ENCODE assay signal across 26 mouse cellular contexts in the genomic region with DNA sequence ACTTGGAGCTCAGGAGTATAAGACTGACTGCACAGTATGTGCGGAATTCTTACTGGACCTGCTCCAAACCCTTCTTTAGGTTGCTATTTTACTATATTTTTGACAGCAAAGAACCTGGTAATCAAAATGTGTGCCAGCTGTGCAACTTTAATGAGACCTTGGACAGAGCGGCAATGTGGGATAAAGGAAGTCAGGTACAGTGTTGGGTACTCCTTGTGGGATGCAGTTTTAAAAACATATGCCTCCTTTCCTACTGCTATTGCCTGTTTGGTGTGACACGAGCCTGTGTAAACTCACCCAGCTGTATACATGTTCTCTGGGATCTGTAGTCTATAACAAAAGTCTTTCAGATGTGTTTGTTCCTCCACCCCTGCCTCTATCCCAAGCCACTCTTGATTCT.
"Had no signal": no experiment of that assay in that cellular context is flagged by ENCODE, and none has a peak within 500 bp of the region (broad histone marks: within the 10 kb centered on the region; RNA-seq: fewer than 3 reads in every experiment).

No protein-coding gene starts in this region.

- H3K4me3 ChIP-seq: gastrocnemius, adult 2 months; heart, embryonic 10.5 days; heart, embryonic 12.5 days; hindbrain, embryonic 13.5 days; hindbrain, embryonic 15.5 days; kidney, embryonic 15.5 days; liver, embryonic 13.5 days; liver, embryonic 15.5 days had no signal

- ATAC-seq: hindbrain, postnatal 0 days; intestine, embryonic 16.5 days; liver, postnatal 0 days had no signal

- H3K4me1 ChIP-seq: hindbrain, embryonic 13.5 days; hindbrain, embryonic 15.5 days; liver, embryonic 13.5 days; liver, embryonic 15.5 days had no signal

- DNase-seq: gastrocnemius, adult 2 months; gastrocnemius, postnatal 14 days; gastrocnemius, postnatal 36 days; heart, adult 18-20 months; heart, postnatal 10 days; kidney, adult 11 months; kidney, adult 2 months; kidney, adult 9 months; kidney, postnatal 14 days; kidney, postnatal 36 days; layer of hippocampus, adult 9-11 months; layer of hippocampus, postnatal 36 days; left cerebral cortex, postnatal 4 days; liver; liver, embryonic 13.5 days; liver, postnatal 0 days had no signal

- H3K27ac ChIP-seq: gastrocnemius, adult 2 months; heart, embryonic 10.5 days; hindbrain, embryonic 13.5 days; hindbrain, embryonic 15.5 days; hindbrain, postnatal 0 days; kidney, embryonic 15.5 days; kidney, postnatal 0 days; liver, embryonic 13.5 days; liver, embryonic 15.5 days had no signal

- H3K4me2 ChIP-seq: heart, embryonic 12.5 days; hindbrain, embryonic 13.5 days; hindbrain, embryonic 15.5 days; kidney, embryonic 15.5 days; liver, embryonic 11.5 days; liver, embryonic 13.5 days; liver, embryonic 15.5 days had no signal

- H3K9me3 ChIP-seq: heart, embryonic 10.5 days; heart, embryonic 12.5 days; hindbrain, embryonic 13.5 days; hindbrain, embryonic 15.5 days; kidney, embryonic 15.5 days; liver, embryonic 13.5 days; liver, embryonic 15.5 days had no signal

- H3K9ac ChIP-seq: heart, embryonic 12.5 days; hindbrain, embryonic 13.5 days; hindbrain, embryonic 15.5 days; kidney, embryonic 15.5 days; liver, embryonic 13.5 days; liver, embryonic 15.5 days; liver, postnatal 0 days had no signal

- H3K27me3 ChIP-seq: heart, embryonic 12.5 days; hindbrain, embryonic 13.5 days; hindbrain, embryonic 15.5 days; kidney, embryonic 15.5 days; liver, embryonic 13.5 days; liver, embryonic 15.5 days had no signal

- H3K36me3 ChIP-seq: heart, embryonic 10.5 days; heart, embryonic 12.5 days; hindbrain, embryonic 13.5 days; hindbrain, embryonic 15.5 days; kidney, embryonic 15.5 days; liver, embryonic 13.5 days; liver, embryonic 15.5 days had no signal
